Mouse (Mus musculus): Measurements from ENCODE around the gene Slc25a47. TPM values are rescaled to one million over a fixed set of nuclear protein-coding genes. Genes with fewer than 3 reads are reported as not detected.

Gene Slc25a47
- polyA plus RNA-seq, 1 experiment from 2014 or later, result 7.0 TPM

DNA sequence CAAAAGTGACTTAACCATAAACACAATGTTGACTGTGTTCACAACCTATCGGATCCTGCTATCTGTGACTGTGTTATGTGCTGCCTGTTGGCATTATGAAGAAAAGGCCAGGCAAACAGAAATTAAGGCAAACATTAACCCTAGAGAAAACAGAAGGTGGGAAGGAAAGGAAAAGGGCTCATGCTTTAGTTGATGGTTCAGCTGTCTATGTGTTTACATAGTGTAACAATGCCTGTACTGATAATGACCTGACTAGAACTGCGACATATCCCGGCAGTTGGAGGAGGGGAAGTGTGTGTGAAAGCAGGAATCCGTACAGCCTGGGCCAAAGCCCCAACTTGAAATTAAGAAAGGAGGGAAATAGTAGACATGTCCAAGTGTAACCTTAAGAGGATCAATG lies 51.2 kb downstream of the Slc25a47 start:
- WGBS, result 80% methylated on average over 4 of the region's 4 CpGs
- H3K27ac ChIP-seq, result no peak overlapping the region
- no peaks in the 10 kb centered on the region for H3K27me3 ChIP-seq (ENCODE audit: insufficient read depth, poor library complexity, severe bottlenecking)
- H3K36me3 ChIP-seq, result peaks cover 83% of the 10 kb centered on the region
- DNase-seq (ENCODE audit: low spot score), result no peak
- H3K4me3 ChIP-seq, result no peak overlapping the region
- no peaks in the 10 kb centered on the region for H3K4me1 ChIP-seq
- no peaks in the 10 kb centered on the region for H3K9me3 ChIP-seq

DNA sequence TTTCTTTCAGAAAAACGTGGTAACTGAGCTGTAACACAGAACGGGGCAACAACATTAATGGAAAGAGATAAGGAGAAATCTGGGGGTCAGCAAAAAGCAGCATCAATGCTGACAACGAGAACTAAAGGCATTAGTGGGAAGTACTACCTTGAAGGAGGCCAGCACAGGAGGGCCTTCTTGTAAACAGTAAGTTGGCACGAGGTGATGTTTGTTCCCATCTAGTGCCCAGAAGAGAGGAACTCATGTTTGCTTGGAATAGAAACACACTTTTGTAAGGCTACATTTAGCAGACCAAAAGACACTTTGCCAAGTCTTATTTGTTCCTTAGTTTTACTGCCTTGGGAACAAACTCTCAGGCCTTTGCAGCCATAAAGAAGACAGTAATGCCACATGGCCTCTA lies 52.8 kb downstream of the Slc25a47 start:
- Histone ChIP-seq H3K27ac (no peak overlapping the region), H3K4me3 (no peak overlapping the region), H3K27me3 (ENCODE audit: insufficient read depth, poor library complexity, severe bottlenecking) (no peaks in the 10 kb centered on the region), H3K9me3 (no peaks in the 10 kb centered on the region), H3K36me3 (peaks cover 67% of the 10 kb centered on the region), H3K4me1 (peaks cover 10% of the 10 kb centered on the region)
- 64% methylated on average over 4 of the region's 4 CpGs for whole genome bisulfite sequencing
- no peak for DNase-seq (ENCODE audit: low spot score)

DNA sequence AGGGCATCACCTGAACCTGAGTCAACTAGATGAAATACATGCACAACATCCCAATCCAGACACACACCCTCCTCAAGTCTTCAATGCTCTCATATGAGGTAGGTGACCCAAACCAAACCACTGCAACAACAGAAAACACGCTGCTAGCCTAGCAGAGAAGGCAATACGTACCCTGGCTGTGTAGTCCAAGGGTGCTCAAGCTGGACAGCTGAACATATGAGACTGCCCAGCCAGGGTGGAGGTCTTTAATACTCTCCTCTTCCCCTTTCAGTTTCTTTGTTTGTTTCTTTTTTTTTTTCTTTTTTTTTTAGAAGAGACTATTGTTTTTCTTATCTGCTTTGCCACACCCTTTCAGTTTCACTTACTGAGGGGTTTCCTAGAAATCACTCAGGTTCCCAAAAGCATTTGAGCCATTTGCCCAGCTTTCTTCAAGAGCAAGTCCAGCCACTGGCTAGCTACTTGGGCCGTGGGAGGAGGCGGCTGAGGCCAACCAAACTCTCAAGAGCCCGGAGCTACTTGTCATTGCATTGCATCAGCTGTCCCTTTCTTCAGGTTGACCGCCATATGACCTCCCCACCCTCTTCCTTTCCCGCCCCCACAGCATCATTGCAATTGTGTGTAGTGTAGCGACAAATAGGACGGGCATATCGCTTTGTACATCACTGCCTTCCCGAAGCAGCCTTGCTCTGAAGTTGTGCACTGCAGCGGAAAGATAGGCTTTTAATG lies 57.3 kb downstream of the Slc25a47 start, which contains the start of gene Wdr25:
Wdr25 (plus strand) TSS at position 643 of the 726 bp plus-strand sequence.
- H3K4me1 ChIP-seq, result peaks cover 17% of the 10 kb centered on the region
- peak within 1 kb of the TSS; percentile 91 for H3K4me3 ChIP-seq
- peaks cover 23% of the 10 kb centered on the region for H3K36me3 ChIP-seq
- no peaks in the 10 kb centered on the region for H3K27me3 ChIP-seq (ENCODE audit: insufficient read depth, poor library complexity, severe bottlenecking)
- no peak for DNase-seq (ENCODE audit: low spot score)
- peak within 1 kb of the TSS; percentile 89 for H3K27ac ChIP-seq
- no peaks in the 10 kb centered on the region for H3K9me3 ChIP-seq
- WGBS, result 19% methylated on average over 12 of the region's 12 CpGs

GRCm38 (mm10) chr12:108893715-108894431 lies 58.0 kb downstream of the Slc25a47 start, which contains the start of gene Wars:
Gene Wars (minus strand): TSS chr12:108894174.
- Histone ChIP-seq H3K36me3 (peaks cover 17% of the 10 kb centered on the region; the same call in 1 of the 2 replicates), H3K27ac (peak within 1 kb of the TSS; percentile 89), H3K4me1 (peaks cover 17% of the 10 kb centered on the region), H3K27me3 (ENCODE audit: insufficient read depth, poor library complexity, severe bottlenecking) (no peaks in the 10 kb centered on the region), H3K9me3 (no peaks in the 10 kb centered on the region), H3K4me3 (peak within 1 kb of the TSS; percentile 91)
- DNase-seq (ENCODE audit: low spot score), result peak; percentile 98
- under 1% methylated on average over 58 of the region's 58 CpGs for WGBS

GRCm38 (mm10) chr12:108894432-108894816 lies 58.6 kb downstream of the Slc25a47 start:
- 1% methylated on average over 7 of the region's 7 CpGs for WGBS
- peak overlapping the region; percentile 89 for H3K27ac ChIP-seq
- no peaks in the 10 kb centered on the region for H3K9me3 ChIP-seq
- H3K4me1 ChIP-seq, result peaks cover 17% of the 10 kb centered on the region
- peaks cover 16% of the 10 kb centered on the region; the same call in 1 of the 2 replicates for H3K36me3 ChIP-seq
- H3K27me3 ChIP-seq (ENCODE audit: insufficient read depth, poor library complexity, severe bottlenecking), result no peaks in the 10 kb centered on the region
- DNase-seq (ENCODE audit: low spot score), result no peak
- peak overlapping the region; percentile 91 for H3K4me3 ChIP-seq

DNA sequence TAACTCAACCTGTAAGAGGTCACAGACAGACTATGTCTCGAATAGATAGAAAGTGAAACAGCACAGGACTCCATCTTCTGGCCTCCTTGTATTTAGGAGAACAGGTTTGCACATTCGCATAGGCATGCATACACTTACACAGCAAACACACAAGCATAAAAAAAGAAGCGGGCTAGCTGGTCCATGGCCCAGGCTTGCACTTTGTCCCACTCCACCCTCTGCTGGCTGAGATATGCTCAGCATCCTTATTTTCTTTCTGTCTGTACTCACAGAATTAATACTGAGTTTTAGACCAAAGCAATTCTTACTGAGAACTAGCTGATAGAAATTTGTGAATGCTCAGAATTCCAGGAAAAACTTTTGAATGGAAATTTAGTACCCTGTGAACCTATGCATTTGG lies 60.2 kb downstream of the Slc25a47 start:
- Histone ChIP-seq H3K4me3 (no peak overlapping the region), H3K4me1 (peaks cover 17% of the 10 kb centered on the region), H3K27me3 (ENCODE audit: insufficient read depth, poor library complexity, severe bottlenecking) (no peaks in the 10 kb centered on the region), H3K36me3 (peaks cover 5% of the 10 kb centered on the region; the same call in 1 of the 2 replicates), H3K9me3 (no peaks in the 10 kb centered on the region), H3K27ac (no peak overlapping the region)
- no peak for DNase-seq (ENCODE audit: low spot score)
- WGBS, result 71% methylated on average over 3 of the region's 3 CpGs

GRCm38 (mm10) chr12:108901346-108901745 lies 65.5 kb downstream of the Slc25a47 start:
- Histone ChIP-seq H3K4me3 (no peak overlapping the region), H3K4me1 (no peaks in the 10 kb centered on the region), H3K27ac (no peak overlapping the region), H3K27me3 (ENCODE audit: insufficient read depth, poor library complexity, severe bottlenecking) (no peaks in the 10 kb centered on the region), H3K9me3 (no peaks in the 10 kb centered on the region), H3K36me3 (0 out of 2 replicates have a peak, but pooled peaks cover 2% of the 10 kb centered on the region)
- WGBS, result 60% methylated on average over 5 of the region's 5 CpGs
- DNase-seq (ENCODE audit: low spot score), result no peak

DNA sequence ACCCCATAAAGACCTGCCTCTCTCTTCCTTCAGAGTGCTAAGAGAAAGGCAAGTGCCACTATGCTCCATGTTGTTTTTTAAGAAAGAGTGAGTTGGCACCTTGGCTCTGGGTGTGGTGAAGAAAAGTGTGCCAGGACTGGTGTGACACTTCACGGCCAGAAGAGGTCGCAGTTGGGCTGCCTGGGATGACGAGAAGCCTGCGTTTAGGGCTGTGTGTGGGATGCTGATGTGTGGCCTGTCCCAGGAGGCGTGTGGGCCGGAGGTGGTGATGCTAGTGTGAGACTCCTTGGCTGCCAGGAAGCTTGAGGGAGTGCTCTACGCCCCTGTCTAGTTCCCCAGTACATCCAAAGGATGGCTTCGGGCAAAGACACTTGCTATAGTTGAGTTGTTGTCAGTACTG lies 67.1 kb downstream of the Slc25a47 start:
- 23% methylated on average over 8 of the region's 8 CpGs for WGBS
- H3K27me3 ChIP-seq (ENCODE audit: insufficient read depth, poor library complexity, severe bottlenecking), result no peaks in the 10 kb centered on the region
- H3K9me3 ChIP-seq, result no peaks in the 10 kb centered on the region
- H3K4me3 ChIP-seq, result no peak overlapping the region
- no peak for DNase-seq (ENCODE audit: low spot score)
- H3K4me1 ChIP-seq, result no peaks in the 10 kb centered on the region
- H3K27ac ChIP-seq, result no peak overlapping the region
- 0 out of 2 replicates have a peak, but pooled peaks cover 2% of the 10 kb centered on the region for H3K36me3 ChIP-seq

- 88% methylated on average over 8 of the region's 8 CpGs for WGBS
Observed at GRCm38 (mm10) chr12:108903600-108904275, 67.9 kb downstream of the Slc25a47 start.

GRCm38 (mm10) chr12:108904276-108904653 lies 68.4 kb downstream of the Slc25a47 start:
- Histone ChIP-seq H3K4me1 (no peaks in the 10 kb centered on the region), H3K36me3 (no peaks in the 10 kb centered on the region), H3K27ac (no peak overlapping the region), H3K9me3 (no peaks in the 10 kb centered on the region), H3K27me3 (ENCODE audit: insufficient read depth, poor library complexity, severe bottlenecking) (no peaks in the 10 kb centered on the region), H3K4me3 (no peak overlapping the region)
- DNase-seq (ENCODE audit: low spot score), result no peak
- WGBS, result 77% methylated on average over 8 of the region's 8 CpGs

More at GRCm38 (mm10) chr12:108903600-108904275, 67.9 kb downstream of the Slc25a47 start:
- Histone ChIP-seq H3K27ac (no peak overlapping the region), H3K4me3 (no peak overlapping the region), H3K27me3 (ENCODE audit: insufficient read depth, poor library complexity, severe bottlenecking) (no peaks in the 10 kb centered on the region), H3K36me3 (no peaks in the 10 kb centered on the region), H3K4me1 (no peaks in the 10 kb centered on the region), H3K9me3 (no peaks in the 10 kb centered on the region)
- no peak for DNase-seq (ENCODE audit: low spot score)

GRCm38 (mm10) chr12:108905620-108906302 lies 69.9 kb downstream of the Slc25a47 start:
- Histone ChIP-seq H3K36me3 (no peaks in the 10 kb centered on the region), H3K9me3 (no peaks in the 10 kb centered on the region), H3K4me1 (no peaks in the 10 kb centered on the region), H3K27ac (no peak overlapping the region), H3K27me3 (ENCODE audit: insufficient read depth, poor library complexity, severe bottlenecking) (no peaks in the 10 kb centered on the region), H3K4me3 (no peak overlapping the region)
- no peak for DNase-seq (ENCODE audit: low spot score)
- 53% methylated on average over 14 of the region's 14 CpGs for WGBS

GRCm38 (mm10) chr12:108906398-108906797 lies 70.6 kb downstream of the Slc25a47 start:
- Histone ChIP-seq H3K36me3 (no peaks in the 10 kb centered on the region), H3K27ac (no peak overlapping the region), H3K4me1 (no peaks in the 10 kb centered on the region), H3K4me3 (no peak overlapping the region), H3K27me3 (ENCODE audit: insufficient read depth, poor library complexity, severe bottlenecking) (no peaks in the 10 kb centered on the region), H3K9me3 (no peaks in the 10 kb centered on the region)
- WGBS, result 74% methylated on average over 12 of the region's 12 CpGs
- no peak for DNase-seq (ENCODE audit: low spot score)

All from heart, embryonic 10.5 days (tissue).